Mouse (Mus musculus) intestine, embryonic 16.5 days (tissue): ENCODE data around the gene Tbx21. TPM values are rescaled to one million over a fixed set of nuclear protein-coding genes. Genes with fewer than 3 reads are reported as not detected.

Experiments used
- ATAC-seq: fragments of 200-750 bp; cut with Nextera tagmentation; 2 replicates; pipeline ENCODE4 v1.8.0; 2017; ENCODE audit warnings: moderate TSS enrichment, moderate library complexity
- H3K27ac ChIP-seq: fragments of 300-500 bp; sonication (generic); 2 replicates; pipeline ENCODE4 v1.5.1; 2014; ENCODE audit warnings: mild to moderate bottlenecking, low read length
- H3K27me3 ChIP-seq: fragments of 300-500 bp; sonication (generic); replicated peaks from 2 replicates; pipeline ENCODE4 v1.6.1; 2014; ENCODE audit warnings: low read length, control low read depth, mixed read lengths; ENCODE audit not compliant: control insufficient read depth, insufficient read depth
- H3K36me3 ChIP-seq: fragments of 300-500 bp; sonication (generic); 2 replicates; pipeline ENCODE4 v1.6.1; 2014; ENCODE audit warnings: low read length, control low read depth; ENCODE audit not compliant: control insufficient read depth, insufficient read depth
- H3K4me1 ChIP-seq: fragments of 300-500 bp; sonication (generic); 2 replicates; pipeline ENCODE4 v1.6.1; 2014; ENCODE audit warnings: low read length, control low read depth, mixed read lengths; ENCODE audit not compliant: control insufficient read depth, insufficient read depth
- H3K4me2 ChIP-seq: fragments of 300-500 bp; sonication (generic); 2 replicates; pipeline ENCODE4 v1.6.1; 2014; ENCODE audit warnings: low read depth, low read length, control low read depth
- H3K4me3 ChIP-seq: fragments of 300-500 bp; sonication (generic); 2 replicates; pipeline ENCODE4 v1.5.1; 2014; ENCODE audit warnings: mild to moderate bottlenecking, low read length
- H3K9ac ChIP-seq: fragments of 300-500 bp; sonication (generic); 2 replicates; pipeline ENCODE4 v1.6.1; 2014; ENCODE audit warnings: low read depth, low read length
- H3K9me3 ChIP-seq: fragments of 300-500 bp; sonication (generic); 2 replicates; pipeline ENCODE4 v1.6.1; 2016; ENCODE audit warnings: low read length, control low read depth; ENCODE audit not compliant: control insufficient read depth
- WGBS: fragments of 180-500 bp; shearing (Covaris S2); extraction: QIAGEN DNeasy Blood & Tissue Kit; methylation state at CpG from one replicate; pipeline ENCODE4 v1.1.7; 2014; 5-methylcytosine and 5-hydroxymethylcytosine counted together
- polyA plus RNA-seq: library from polyadenylated mRNA; unstranded; fragments of >200 nt; fragmentation: Nextera tagmentation; extraction: Ambion mirVana; gene quantifications from 2 replicates; pipeline ENCODE4 v1.2.1, GENCODE M21; 2015

Gene Tbx21
- polyA plus RNA-seq, 1 experiment from 2014 or later = 0.27 TPM

GRCm38 (mm10) chr11:97139256-97139655 lies 24.1 kb upstream of the Tbx21 start:
- Histone ChIP-seq H3K27ac (no peak overlapping the region), H3K4me2 (peak overlapping the region; percentile 63), H3K9ac (peak overlapping the region; percentile 52), H3K36me3 (no peaks in the 10 kb centered on the region; the same call in 1 of the 2 replicates), H3K27me3 (peaks cover 23% of the 10 kb centered on the region; the same call in 1 of the 2 replicates), H3K9me3 (no peaks in the 10 kb centered on the region), H3K4me1 (0 out of 2 replicates have a peak, but pooled peaks cover 4% of the 10 kb centered on the region), H3K4me3 (peak overlapping the region; percentile 40)
- no peak for ATAC-seq
- WGBS = 31% methylated on average over 15 of the region's 15 CpGs

GRCm38 (mm10) chr11:97138554-97139226 lies 23.6 kb upstream of the Tbx21 start:
- peak overlapping the region; percentile 63 for H3K4me2 ChIP-seq

GRCm38 (mm10) chr11:97133270-97133669 lies 18.1 kb upstream of the Tbx21 start:
- Histone ChIP-seq H3K9me3 (no peaks in the 10 kb centered on the region), H3K27me3 (peaks cover 13% of the 10 kb centered on the region; the same call in 1 of the 2 replicates), H3K4me2 (no peak overlapping the region), H3K27ac (no peak overlapping the region), H3K4me3 (no peak overlapping the region), H3K9ac (no peak overlapping the region), H3K4me1 (no peaks in the 10 kb centered on the region), H3K36me3 (no peaks in the 10 kb centered on the region)
- 51% methylated on average over 5 of the region's 5 CpGs for WGBS
- no peak for ATAC-seq

More at GRCm38 (mm10) chr11:97138554-97139226, 23.6 kb upstream of the Tbx21 start:
- H3K4me1 ChIP-seq = 0 out of 2 replicates have a peak, but pooled peaks cover 4% of the 10 kb centered on the region
- 21% methylated on average over 66 of the region's 69 CpGs for WGBS
- H3K27ac ChIP-seq = no peak overlapping the region
- H3K4me3 ChIP-seq = peak overlapping the region; percentile 40
- peak overlapping the region; percentile 52 for H3K9ac ChIP-seq
- ATAC-seq = peak; percentile 49
- H3K27me3 ChIP-seq = peaks cover 23% of the 10 kb centered on the region; the same call in 1 of the 2 replicates
- H3K9me3 ChIP-seq = no peaks in the 10 kb centered on the region
- no peaks in the 10 kb centered on the region; the same call in 1 of the 2 replicates for H3K36me3 ChIP-seq

GRCm38 (mm10) chr11:97132185-97132584 lies 17.1 kb upstream of the Tbx21 start:
- Histone ChIP-seq H3K4me2 (no peak overlapping the region), H3K36me3 (no peaks in the 10 kb centered on the region), H3K9ac (no peak overlapping the region), H3K4me1 (no peaks in the 10 kb centered on the region; the same call in 1 of the 2 replicates), H3K27ac (no peak overlapping the region), H3K4me3 (no peak overlapping the region), H3K9me3 (no peaks in the 10 kb centered on the region), H3K27me3 (peaks cover 5% of the 10 kb centered on the region; the same call in 1 of the 2 replicates)
- no peak for ATAC-seq
- WGBS = 22% methylated on average over 6 of the region's 6 CpGs

GRCm38 (mm10) chr11:97131683-97132082 lies 16.6 kb upstream of the Tbx21 start:
- no peak overlapping the region for H3K4me3 ChIP-seq
- ATAC-seq = no peak
- WGBS = 68% methylated on average over 2 of the region's 2 CpGs
- H3K9ac ChIP-seq = no peak overlapping the region
- H3K36me3 ChIP-seq = no peaks in the 10 kb centered on the region
- H3K9me3 ChIP-seq = no peaks in the 10 kb centered on the region
- peaks cover 4% of the 10 kb centered on the region; the same call in 1 of the 2 replicates for H3K27me3 ChIP-seq
- H3K27ac ChIP-seq = no peak overlapping the region
- H3K4me1 ChIP-seq = peaks cover 3% of the 10 kb centered on the region
- H3K4me2 ChIP-seq = no peak overlapping the region

GRCm38 (mm10) chr11:97130318-97130717 lies 15.2 kb upstream of the Tbx21 start:
- Histone ChIP-seq H3K27me3 (peaks cover 4% of the 10 kb centered on the region; the same call in 1 of the 2 replicates), H3K4me2 (no peak overlapping the region), H3K4me3 (no peak overlapping the region), H3K36me3 (no peaks in the 10 kb centered on the region), H3K27ac (no peak overlapping the region), H3K4me1 (peaks cover 5% of the 10 kb centered on the region), H3K9ac (no peak overlapping the region), H3K9me3 (no peaks in the 10 kb centered on the region)
- WGBS = 79% methylated on average over 7 of the region's 7 CpGs
- no peak for ATAC-seq

- Histone ChIP-seq H3K9ac (no peak overlapping the region), H3K36me3 (no peaks in the 10 kb centered on the region), H3K9me3 (no peaks in the 10 kb centered on the region), H3K4me2 (no peak overlapping the region), H3K27ac (no peak overlapping the region), H3K4me3 (no peak overlapping the region), H3K27me3 (peaks cover 4% of the 10 kb centered on the region; the same call in 1 of the 2 replicates), H3K4me1 (peaks cover 5% of the 10 kb centered on the region)
- no peak for ATAC-seq
- 66% methylated on average over 3 of the region's 3 CpGs for WGBS
Measured at GRCm38 (mm10) chr11:97128956-97129355, 13.8 kb upstream of the Tbx21 start.

GRCm38 (mm10) chr11:97127470-97128223 lies 12.5 kb upstream of the Tbx21 start:
- WGBS = 20% methylated on average over 19 of the region's 19 CpGs
- H3K4me2 ChIP-seq = peak overlapping the region; percentile 96
- ATAC-seq = peak; percentile 62

More at GRCm38 (mm10) chr11:97127470-97128223, 12.5 kb upstream of the Tbx21 start:
- H3K27me3 ChIP-seq = no peaks in the 10 kb centered on the region; the same call in 1 of the 2 replicates
- no peak overlapping the region for H3K27ac ChIP-seq
- no peaks in the 10 kb centered on the region for H3K36me3 ChIP-seq
- H3K9ac ChIP-seq = peak overlapping the region; percentile 75
- H3K9me3 ChIP-seq = no peaks in the 10 kb centered on the region
- H3K4me1 ChIP-seq = peaks cover 8% of the 10 kb centered on the region
- H3K4me3 ChIP-seq = peak overlapping the region; percentile 66
